Mouse (Mus musculus) embryo, embryonic 9.5 days (tissue): ENCODE measurements around the gene Zdhhc12.
"Not testable (repeated sequence)": the region's sequence is repeated elsewhere in the genome, so short reads cannot be mapped to it uniquely, and the experiment has no call there.

ENCODE experiments used
- DNase-seq: peaks from one replicate; pipeline ENCODE4 v3.0.0-alpha.2; 2017; ENCODE audit errors: extremely low spot score

Zdhhc12 gene

DNA sequence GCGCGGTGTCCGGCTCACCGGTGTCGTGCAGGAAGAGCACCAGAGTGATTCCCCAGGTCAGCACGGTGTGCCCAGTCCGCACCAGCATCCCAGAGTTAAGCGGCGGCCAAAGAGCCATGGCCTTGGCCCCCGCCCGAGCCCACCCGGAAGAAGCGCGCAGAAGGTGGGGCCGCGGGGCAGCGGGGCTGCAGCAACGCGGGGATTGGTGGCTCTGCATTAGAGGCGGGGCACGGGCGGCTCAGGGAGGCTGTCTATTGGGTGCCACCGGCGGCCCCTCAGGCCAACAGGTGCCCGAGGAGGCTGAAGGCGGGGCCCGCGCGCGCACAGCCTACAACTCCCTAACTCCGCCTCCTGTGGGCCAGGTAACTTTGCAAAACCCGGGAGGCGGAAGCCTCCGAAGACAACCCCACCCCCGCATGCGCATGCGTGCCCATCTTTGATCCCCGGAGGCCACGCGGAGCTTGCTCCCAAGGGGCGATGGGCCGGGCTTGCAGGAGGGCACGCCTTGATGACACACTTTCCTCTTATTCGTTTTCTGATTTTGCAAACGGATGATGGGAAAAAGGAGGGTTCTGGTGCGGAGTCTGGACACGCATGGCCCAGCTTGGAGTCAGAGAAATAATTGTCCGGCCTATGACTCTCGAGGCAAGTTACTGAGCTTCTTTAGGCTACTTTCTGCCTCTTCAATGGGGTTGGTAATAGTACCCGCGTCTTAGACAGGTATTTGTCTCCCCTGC, at the start of gene Zdhhc12:
Gene Zdhhc12 (minus strand): TSS at position 178 of the 737 bp plus-strand sequence.
- peak; percentile 97 for DNase-seq

DNA sequence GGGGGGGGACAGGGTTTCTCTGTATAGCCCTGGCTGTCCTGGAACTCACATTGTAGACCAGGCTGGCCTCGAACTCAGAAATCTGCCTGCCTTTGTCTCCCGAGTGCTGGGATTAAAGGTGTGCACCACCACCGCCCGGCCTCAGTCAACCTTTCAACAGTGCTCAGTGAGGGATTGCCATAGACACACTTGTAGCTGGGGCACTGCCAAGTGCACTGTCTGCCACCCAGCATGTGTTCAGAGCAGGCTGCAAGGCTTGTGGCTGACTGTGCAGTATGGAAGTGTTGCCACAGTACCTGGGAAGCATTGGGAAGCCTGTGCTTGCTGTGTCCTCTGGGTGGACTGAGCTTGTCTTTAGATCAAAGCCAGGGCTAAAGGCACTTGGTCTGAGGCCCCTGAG, 46.6 kb upstream of the Zdhhc12 start:
- not testable (repeated sequence) for DNase-seq

DNA sequence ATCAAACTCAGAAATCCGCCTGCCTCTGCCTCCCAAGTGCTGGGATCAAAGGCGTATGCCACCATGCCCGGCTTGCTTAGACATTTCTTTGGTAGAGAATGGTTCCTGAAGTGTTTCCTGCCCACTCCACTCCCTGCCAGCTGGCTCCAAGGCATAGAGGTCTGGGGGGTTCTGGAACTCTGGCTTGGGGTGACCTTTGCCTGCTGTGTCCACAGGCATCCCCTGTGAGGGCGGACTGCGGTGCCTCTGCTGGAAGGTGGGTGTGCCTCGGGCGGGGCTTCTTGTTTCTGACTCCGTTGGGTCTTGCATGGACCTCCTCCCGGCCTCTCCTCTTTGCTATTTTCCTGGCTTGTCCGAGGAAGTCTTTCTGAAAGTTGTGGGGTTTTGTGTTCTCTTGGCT, 43.0 kb upstream of the Zdhhc12 start:
- no peak for DNase-seq

DNA sequence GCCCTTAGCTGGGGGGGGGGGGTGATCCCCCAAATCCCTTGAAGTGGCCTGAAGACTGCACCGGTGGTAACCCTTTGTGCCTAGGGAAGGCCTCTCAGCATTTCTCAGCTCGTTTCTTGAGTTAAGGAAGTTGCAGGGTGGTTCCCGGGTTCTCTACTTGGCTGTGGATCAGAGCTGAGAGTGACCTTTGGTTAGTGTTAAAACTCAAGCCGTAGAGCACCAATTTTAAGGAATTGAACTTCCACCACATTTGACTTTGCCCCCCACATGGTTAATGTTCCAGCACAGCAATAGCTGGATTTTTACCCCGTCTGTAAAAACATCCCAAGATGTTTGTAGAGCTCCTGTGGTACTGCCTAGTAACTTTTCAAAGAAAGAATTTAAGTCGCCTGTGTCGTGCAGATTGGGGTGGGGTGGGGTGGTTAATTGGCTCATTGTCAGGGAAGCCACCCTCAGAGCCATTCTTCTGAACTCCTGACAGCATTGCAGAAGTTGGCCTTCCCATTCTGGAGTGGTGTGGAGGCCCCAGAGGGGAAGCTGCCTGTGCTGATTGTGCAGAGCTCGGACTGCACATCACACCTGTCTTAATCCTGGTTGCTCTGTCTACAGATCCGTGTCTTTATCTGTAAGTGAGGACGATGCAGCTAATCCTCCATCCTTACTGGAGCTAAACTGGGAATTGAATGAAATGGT, 41.6 kb upstream of the Zdhhc12 start:
- no peak for DNase-seq

DNA sequence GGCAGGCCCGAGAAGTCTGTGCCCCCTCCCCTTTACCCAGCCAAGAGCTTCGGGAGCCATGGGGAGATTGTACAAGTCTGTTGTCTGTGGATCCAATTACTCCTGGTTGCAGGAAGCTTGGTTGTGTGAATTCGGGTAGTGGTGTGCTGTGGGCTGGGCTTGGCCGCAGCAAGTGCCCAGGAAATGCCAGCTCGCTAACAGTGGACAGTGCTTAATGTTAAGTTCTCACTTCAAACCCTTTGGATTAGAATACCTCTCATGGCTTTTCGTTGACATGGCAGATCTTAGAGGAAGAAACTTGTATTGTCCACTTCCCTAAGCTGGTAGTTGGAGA, 40.9 kb upstream of the Zdhhc12 start:
- no peak for DNase-seq

DNA sequence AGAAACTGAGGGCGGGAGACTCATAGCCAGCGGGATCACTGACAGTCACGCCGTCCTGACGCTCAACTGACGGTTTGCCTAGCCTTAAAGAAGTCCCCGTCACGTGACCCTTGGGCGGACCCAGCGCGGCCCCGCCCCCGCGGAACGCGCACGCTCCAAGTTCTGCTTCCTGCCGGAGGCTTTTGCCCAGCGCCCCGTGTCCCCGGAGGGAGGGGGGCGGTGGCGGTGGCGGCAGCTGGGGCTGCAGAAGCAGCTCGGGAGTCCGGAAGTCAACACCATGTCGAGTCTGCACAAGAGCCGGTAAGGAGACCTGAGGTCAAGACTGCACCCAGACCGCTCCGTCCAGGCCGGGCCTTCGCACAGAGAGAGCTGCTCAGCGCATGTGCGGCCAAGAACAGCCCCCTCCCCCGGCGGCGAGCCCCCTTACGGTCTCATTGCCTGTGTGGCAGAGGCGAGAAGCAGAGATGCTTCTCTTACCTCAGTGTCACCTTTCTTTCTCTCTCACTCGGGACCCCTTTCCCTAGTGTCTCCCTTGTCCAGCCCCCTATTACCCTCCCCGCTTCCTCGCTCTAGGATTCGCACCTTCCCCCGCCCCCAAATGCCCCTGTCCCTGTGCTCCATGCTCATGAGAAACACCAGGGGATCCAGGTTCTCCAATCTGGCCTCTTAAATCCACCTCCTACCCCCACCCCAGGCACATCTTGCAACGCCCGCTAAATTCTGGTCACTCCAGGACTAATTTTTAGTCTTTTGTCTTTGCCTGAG, 40.3 kb upstream of the Zdhhc12 start, which contains the start of gene Tbc1d13:
Gene Tbc1d13 (plus strand): TSS at position 134 of the 765 bp plus-strand sequence.
- peak; percentile 97 for DNase-seq

DNA sequence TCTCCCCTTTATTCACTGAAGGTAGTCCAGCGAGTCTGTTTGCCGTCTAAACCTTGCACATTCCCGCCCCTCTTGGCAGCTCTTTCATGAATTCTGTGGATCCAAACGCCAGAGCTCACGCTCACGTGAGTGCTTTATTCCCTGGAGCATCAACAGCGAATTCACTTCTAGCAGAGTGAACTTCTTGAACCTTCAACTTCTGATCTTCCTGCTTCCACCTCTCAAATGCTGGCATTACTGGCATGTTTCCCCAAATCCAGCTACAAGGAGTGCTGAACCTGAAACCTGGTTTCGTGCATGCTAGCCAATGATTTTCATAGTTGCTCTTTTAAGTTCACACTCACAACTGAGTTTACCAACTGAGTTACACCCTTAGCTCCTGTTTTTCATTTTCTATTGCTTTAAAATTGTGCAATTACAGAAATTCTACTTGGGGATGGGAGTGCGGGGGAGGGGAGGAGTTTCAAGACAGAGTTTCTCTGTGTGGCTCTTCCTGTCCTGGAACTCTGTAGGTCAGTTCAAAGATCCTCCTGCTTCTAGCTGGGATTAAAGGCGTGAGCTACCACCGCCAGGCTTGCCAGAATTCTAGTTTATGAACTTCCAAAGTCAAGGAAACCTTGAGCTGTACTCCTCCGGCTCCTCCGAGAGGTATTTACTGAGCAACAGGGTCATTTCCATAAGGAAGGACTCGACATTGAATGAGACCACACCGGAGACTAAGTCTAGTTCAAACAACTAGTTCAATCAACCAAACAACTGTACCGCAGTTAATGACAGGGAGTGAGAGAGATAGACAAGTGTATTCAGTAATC, 39.6 kb upstream of the Zdhhc12 start:
- DNase-seq, result peak; percentile 9

DNA sequence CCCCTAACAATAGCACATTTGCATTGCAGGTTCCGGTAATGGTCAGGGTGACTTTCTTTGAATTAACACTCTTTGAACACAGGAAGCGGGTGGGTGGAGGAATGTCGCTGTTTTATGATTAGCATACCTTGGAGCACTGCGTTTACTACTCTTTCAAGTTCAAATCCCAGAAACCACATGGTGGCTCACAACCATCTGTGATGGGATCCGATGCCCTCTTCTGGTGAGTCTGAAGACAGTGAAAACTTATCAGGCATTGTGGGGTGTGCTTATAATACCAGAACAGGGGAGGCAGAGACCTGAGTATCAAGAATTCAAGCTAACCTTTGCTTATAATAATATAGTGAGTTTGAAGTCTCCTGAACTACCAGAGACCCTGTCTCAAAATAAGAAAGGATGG, 37.8 kb upstream of the Zdhhc12 start:
- DNase-seq, result not testable (repeated sequence)

DNA sequence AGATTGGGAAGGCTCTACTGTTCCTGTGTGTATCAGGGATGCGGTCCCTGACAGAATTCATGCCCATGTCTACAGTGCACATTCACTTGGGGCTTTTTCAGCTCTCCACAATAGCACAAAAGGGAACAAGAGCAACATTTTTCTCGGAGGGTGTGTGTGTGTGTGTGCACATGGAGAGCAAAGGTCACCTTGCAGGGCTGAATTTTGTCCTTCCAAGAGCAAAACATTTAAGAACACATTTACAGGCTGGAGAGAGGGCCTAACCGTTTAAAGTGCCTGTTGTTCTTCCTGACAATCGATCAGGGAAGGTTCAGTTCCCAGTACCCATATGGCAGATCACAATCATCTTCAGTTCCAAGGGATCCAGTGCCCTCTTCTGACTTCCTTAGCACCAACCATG, 36.7 kb upstream of the Zdhhc12 start:
- no peak for DNase-seq

DNA sequence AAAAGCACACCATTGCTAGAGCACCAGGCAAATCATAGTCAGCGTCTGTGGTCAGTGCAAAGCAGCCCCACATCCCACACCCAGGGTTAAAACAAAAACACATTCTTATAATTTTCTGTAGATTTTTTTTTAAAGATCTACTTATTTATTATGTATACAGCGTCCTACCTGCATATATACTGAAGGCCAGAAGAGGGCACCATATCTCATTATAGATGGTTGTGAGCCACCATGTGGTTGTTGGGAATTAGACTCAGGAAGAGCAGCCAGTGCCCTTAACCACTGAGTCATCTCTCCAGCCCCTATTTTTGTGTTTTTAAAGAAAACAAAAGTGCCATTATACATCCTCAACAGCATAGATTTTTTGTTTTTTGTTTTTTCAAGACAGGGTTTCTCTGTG, 35.3 kb upstream of the Zdhhc12 start:
- DNase-seq, result peak; percentile 24

DNA sequence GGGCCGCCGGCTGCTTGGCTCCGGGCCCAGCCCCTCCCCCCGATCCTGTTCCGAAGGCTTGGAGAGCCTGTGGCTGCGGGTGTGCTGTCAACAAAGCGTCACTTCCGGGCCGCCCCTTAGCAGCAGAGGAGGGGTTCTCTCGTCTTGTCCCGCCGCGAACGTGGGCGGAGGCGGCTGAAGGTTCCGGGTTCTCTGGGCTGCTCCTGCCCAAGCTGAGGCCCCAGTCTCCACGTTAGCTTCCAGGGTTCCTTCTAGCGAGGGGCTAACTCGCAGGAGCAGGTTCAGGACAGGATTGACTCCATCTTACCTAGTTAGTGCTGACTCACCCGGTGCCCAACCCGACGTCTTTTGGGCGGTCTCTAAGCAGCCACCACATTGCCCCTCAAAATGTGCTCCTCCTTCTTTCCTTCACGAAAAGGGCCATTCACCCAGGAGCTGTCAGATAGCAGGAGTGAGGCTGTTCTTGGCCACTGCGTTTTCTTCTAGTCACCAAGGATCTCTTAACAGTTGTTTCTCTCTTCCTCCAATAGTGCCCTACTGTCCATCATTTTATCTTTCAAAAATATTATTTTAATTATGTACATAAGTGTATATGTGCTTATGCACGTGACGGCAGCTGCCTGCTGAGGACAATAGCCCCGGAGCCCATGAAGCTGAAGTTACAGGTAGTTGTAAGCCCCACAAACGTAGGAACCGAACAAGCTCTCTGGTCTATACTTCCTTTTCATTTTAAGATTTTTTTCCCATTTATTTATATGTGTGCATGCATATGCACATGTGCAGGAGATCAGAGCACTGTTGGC, 31.2 kb upstream of the Zdhhc12 start, which contains the start of gene Zer1:
Gene Zer1 (minus strand): TSS at position 114 of the 803 bp plus-strand sequence.
- DNase-seq, result peak; percentile 93

DNA sequence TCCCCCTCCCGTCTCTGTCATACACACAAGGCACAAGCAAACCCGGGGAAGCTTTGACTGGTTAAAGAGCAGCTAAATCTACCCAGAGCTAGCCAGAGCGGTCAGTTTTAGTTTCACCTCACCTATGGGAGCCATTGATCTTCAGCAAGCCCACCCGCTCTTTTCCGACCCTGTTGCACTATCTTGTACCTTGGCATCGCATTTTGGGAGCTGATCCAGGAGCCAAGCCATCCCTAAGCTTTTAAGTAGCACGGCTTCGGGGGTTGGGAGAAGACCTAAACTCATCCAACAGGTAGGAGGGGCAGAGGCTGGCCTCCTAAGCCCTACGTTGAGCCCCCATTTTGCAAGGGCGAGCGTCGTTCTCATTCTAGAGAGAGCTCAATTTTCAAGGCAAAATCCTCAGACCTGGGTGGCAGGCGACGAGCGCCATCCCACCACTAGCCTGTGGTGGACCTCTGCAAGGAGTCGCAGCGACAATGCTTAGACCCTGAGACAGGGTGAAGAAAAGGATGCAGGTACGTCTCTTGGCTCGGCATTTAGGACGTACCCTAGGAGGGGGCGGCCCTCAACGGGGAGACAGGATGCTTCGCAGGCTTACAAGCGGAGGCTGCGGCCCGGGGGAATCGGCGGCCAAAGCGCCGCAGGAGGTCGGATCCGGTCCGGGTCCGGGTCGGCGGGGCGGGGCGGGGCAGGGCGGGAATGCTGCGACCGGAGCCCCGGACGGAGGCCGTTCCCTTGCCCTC, 30.5 kb upstream of the Zdhhc12 start:
- DNase-seq, result no peak

DNA sequence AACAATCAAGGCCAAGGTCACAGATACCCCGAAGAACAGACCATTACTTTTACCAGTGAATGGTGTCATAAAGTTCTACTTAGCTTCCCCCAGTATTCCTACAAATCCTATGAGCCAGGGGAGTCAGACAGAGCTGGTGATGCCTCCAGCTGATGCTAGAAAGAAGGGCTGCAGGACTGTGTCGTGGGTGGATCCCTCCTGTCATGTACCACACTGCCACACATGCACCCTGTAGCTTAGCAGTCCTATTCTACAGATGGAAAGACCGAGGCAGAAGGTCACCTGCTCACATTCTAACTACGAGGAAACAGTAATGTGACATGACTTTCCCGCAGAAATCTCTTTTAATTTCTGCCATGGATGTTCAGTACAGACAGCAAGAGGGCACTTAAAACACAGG, 29.3 kb upstream of the Zdhhc12 start:
- DNase-seq, result no peak

DNA sequence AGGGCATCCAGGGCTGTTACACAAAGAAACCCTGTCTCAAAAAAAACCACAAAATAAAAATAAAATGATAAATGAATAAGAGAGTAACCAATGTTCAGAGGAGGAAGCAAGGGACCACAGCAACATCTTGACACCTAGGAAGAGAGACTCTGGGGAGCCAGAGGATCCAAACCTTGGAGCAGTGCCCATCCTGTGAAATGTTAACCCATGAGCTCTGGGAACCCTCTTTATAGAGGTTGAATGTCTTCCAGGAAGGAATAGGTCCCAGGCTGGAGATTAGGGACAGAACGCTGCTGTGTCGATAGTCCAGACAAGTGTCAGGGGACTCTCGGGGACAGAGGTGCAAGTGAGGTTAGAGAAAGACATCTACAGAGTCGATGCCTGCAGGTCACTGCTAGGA, 26.8 kb upstream of the Zdhhc12 start:
- DNase-seq, result no peak

DNA sequence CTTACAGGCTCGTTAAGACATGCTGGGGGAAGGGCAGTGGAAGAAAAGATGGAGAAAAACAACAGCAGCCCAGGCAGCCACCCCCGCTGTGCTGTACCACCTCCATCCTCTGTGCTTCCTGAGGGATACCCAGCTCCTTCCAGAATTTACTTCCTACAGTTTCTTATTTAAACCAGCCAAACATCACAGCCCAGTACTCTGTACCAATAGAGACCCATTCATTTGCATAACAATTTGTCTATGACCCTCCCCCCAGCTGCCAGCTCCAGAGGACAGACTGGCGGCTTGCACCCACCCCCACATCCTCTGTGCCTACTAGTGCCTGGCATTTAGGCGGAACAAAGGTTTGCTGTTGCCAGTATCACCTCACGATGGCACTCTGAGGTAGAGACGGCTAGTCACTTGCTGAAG, 26.2 kb upstream of the Zdhhc12 start:
- no peak for DNase-seq

DNA sequence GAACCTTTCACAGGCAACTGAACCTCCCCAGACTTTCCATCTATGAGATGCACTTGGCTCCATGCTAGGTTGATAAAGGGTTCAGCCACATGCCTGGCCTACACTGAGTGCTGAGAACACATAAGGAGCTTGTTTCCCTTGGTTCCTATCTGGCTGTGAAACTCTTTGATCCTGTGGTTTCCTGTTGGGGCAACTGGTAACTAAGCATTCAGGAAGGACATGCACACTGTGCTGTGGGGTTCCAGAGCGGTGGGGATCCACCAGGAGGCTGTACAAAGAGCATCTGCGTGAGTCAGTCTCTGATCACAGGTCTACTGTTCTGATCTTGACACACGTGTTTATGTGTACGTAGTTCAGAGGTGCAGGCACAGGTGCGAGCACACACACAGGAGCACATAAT, 19.1 kb upstream of the Zdhhc12 start:
- no peak for DNase-seq

DNA sequence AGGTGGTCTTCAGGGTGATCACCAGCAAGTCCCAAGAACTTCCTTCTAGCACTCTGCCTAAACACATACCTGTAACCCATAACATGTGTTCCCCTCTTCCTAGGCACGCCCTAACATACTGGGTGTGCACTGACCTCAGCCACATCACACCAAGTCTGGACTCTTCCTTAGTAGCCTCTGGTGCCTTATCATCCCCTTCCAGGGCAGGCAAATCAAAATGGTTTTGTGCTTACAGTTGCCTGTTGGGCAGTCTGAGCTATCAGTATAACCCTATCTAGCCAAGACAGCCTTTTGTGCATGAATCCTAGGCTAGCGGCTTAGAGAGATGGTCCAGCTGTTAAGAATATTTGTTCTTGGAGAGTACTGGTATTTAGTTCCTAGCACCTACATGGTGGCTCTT, 18.1 kb upstream of the Zdhhc12 start:
- DNase-seq, result no peak

DNA sequence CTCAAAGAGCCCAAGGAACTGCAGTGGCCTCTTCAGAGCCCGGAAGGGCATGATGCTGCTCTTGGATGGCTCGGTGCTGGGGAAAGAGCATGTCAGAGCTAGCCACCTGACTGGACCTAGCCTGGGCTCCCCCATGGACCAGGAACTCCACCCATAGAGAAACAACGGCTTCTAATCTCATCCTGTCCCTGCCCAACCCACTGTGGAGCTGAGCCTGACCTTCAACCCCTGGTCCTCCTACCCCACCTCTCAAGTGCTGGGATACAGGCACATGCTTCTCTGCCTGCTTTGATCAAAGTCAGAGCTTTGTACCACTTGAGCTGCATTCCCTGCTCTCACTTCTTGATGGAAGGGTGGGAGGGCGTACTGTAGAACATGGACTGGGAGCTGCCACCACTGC, 14.8 kb upstream of the Zdhhc12 start:
- no peak for DNase-seq

DNA sequence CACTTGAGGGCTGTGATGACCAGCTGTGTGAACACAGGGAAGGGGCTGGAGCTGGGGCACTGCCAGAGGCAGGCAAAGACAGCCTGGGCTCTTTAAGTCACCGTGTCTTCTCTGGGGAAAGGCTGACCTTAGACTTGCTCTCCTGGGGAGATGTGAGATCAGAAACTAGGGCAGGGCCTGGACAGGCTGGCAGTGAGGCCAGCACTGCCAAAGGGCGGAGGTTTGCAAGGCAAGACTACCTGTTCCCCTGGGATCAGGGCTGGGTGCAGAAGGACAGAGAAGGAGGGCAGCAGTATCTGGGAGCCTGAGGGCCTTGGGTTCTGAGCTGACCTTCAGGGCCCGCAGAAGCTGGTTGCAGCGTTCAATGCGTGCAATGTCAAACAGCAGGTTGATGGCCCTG, 14.2 kb upstream of the Zdhhc12 start:
- DNase-seq, result no peak

DNA sequence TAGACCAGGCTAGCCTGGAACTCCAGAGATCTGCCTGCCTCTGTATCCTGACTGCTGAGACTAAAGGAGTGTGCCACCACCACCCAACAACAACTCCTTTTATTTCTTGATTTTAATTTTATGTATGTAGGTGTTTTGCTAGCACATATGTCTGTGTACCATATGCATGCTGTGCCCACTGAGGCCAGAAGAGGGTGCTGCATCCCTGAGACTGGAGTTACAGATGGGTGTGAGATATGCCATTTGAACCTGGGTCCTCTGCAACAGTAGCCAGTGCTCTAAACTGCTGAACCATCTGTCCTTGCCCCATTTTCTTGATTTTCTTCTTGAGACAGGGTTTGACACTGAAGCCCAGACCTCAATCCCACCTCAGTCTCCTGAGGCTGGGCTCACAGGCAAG, 12.9 kb upstream of the Zdhhc12 start:
- peak; percentile 57 for DNase-seq
